Mouse (Mus musculus): ENCODE measurements around the gene Dtx2.

Gene Dtx2

GRCm38 (mm10) chr5:135975893-135976668, 18.5 kb upstream of the Dtx2 start:
- DNase-seq, result no peak

GRCm38 (mm10) chr5:135979381-135979780, 15.2 kb upstream of the Dtx2 start:
- DNase-seq, result no peak

- DNase-seq, result no peak
Observed at GRCm38 (mm10) chr5:135979904-135980303, 14.7 kb upstream of the Dtx2 start, which contains the start of gene Zp3. Zp3 (plus strand) TSS chr5:135980099.

GRCm38 (mm10) chr5:135982398-135982797, 12.2 kb upstream of the Dtx2 start:
- peak in 1 of 2 experiments; percentile 47 for DNase-seq

GRCm38 (mm10) chr5:135984546-135985044, 10.0 kb upstream of the Dtx2 start:
- DNase-seq, result no peak

- DNase-seq, result no peak
Observed at GRCm38 (mm10) chr5:135987248-135987647, 7.4 kb upstream of the Dtx2 start.

- peak in 1 of 2 experiments; percentile 24 for DNase-seq
Observed at GRCm38 (mm10) chr5:135990601-135991000, 4.0 kb upstream of the Dtx2 start.

GRCm38 (mm10) chr5:135993381-135993965, 1.1 kb upstream of the Dtx2 start:
- no peak for DNase-seq

GRCm38 (mm10) chr5:135994335-135994724, 270 bp upstream of the Dtx2 start:
- DNase-seq, result no peak

GRCm38 (mm10) chr5:135996162-135996561, 1.6 kb downstream of the Dtx2 start:
- no peak for DNase-seq

- no peak for DNase-seq
Observed at GRCm38 (mm10) chr5:136001222-136001621, 6.6 kb downstream of the Dtx2 start.

- no peak for DNase-seq
Observed at GRCm38 (mm10) chr5:136002325-136002724, 7.7 kb downstream of the Dtx2 start.

- no peak for DNase-seq
Observed at GRCm38 (mm10) chr5:136002751-136003151, 8.2 kb downstream of the Dtx2 start.

- DNase-seq, result no peak
Observed at GRCm38 (mm10) chr5:136004537-136004936, 9.9 kb downstream of the Dtx2 start.

GRCm38 (mm10) chr5:136007745-136008144, 13.1 kb downstream of the Dtx2 start:
- no peak for DNase-seq

- DNase-seq, result no peak
Observed at GRCm38 (mm10) chr5:136014877-136015276, 20.3 kb downstream of the Dtx2 start.

GRCm38 (mm10) chr5:136015586-136015985, 21.0 kb downstream of the Dtx2 start:
- no peak for DNase-seq

GRCm38 (mm10) chr5:136016014-136016876, 21.6 kb downstream of the Dtx2 start:
- no peak for DNase-seq

GRCm38 (mm10) chr5:136017262-136017661, 22.7 kb downstream of the Dtx2 start:
- DNase-seq, result no peak

- DNase-seq, result no peak
Observed at GRCm38 (mm10) chr5:136018726-136019125, 24.1 kb downstream of the Dtx2 start.

GRCm38 (mm10) chr5:136019907-136020306, 25.3 kb downstream of the Dtx2 start:
- DNase-seq, result no peak

GRCm38 (mm10) chr5:136025712-136026111, 31.1 kb downstream of the Dtx2 start:
- no peak for DNase-seq

GRCm38 (mm10) chr5:136026859-136027258, 32.3 kb downstream of the Dtx2 start:
- DNase-seq, result no peak

Measured in spleen, adult 18-20 months (tissue).